Mouse (Mus musculus) limb, embryonic 10.5 days (tissue): ENCODE results near the gene Cux2. TPM values are rescaled to one million over a fixed set of nuclear protein-coding genes. Genes with fewer than 3 reads are reported as not detected.

Source experiments
- microRNA-seq: library from miRNA; unstranded; fragments of <30 nt; microRNA quantifications from one replicate; pipeline ENCODE4, GENCODE M21; 2017
- polyA plus RNA-seq: library from polyadenylated mRNA; unstranded; fragments of >200 nt; fragmentation: Nextera tagmentation; extraction: Ambion mirVana; gene quantifications from 2 replicates; pipeline ENCODE4 v1.2.1, GENCODE M21; 2016

The Cux2 gene
- polyA plus RNA-seq, 1 experiment from 2014 or later: 4.4 TPM

Small RNA genes within 50 kb of the gene (microRNA-seq; reads per million reads assigned to microRNA genes)
- gene Mir7031: not detected

Other genes with a start within 250 kb of the Cux2 start
- gene Sh2b3, start 212.5 kb downstream of the Cux2 start, polyA plus RNA-seq: 10.9 and 11.2 TPM in 2 replicates
- 60.2 and 67.0 TPM in 2 replicates for gene Pheta1, start 201.1 kb downstream of the Cux2 start, polyA plus RNA-seq
- 3.1 TPM in 2 replicates for gene Myl2, start 50.8 kb upstream of the Cux2 start, polyA plus RNA-seq
- not detected in 2 replicates for gene Ccdc63, start 90.7 kb upstream of the Cux2 start, polyA plus RNA-seq
- gene Ppp1cc, start 108.2 kb upstream of the Cux2 start, polyA plus RNA-seq: 373 and 383 TPM in 2 replicates
- gene Hvcn1, start 156.7 kb upstream of the Cux2 start, polyA plus RNA-seq: 9.6 and 11.8 TPM in 2 replicates
- 4.4 and 4.9 TPM in 2 replicates for gene Tctn1, start 214.4 kb upstream of the Cux2 start, polyA plus RNA-seq
- gene Pptc7, start 234.3 kb upstream of the Cux2 start, polyA plus RNA-seq: 8.2 and 9.7 TPM in 2 replicates